Mouse (Mus musculus): ENCODE measurements around the gene Oosp1. TPM values are rescaled to one million over a fixed set of nuclear protein-coding genes. Genes with fewer than 3 reads are reported as not detected.

Gene Oosp1
- not detected in 2 replicates for polyA plus RNA-seq (2011; ENCODE audit: insufficient read length, low read depth, missing spikeins)

DNA sequence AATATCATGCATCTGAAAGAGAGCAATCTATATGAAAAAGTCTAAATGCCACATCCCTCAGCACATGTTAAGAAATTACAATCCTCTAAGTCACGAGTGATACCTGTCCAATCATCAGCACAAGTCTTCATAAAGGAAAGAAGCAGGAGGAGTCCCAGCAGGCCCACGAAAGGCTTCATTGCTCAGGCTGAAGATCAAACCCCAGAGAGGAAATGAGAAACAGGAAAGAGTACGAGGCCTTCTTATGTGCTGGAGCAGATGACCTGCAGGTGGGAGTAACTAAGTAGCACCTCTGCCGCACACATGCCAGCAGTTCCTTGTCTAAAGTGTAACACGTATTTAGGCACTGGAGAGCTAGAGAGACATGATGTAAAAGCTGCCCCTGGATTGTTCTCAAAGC, at the start of gene Oosp1:
Gene Oosp1 (minus strand): TSS at position 312 of the 400 bp plus-strand sequence.
- Histone ChIP-seq H3K27ac (ENCODE audit: insufficient read depth, low read length) (no peak within 1 kb of the TSS), H3K4me1 (ENCODE audit: control insufficient read depth, insufficient read depth, low read length) (no peaks in the 10 kb centered on the region), H3K4me3 (ENCODE audit: insufficient read depth, low read length) (no peak within 1 kb of the TSS)
- no peak for TF ChIP-seq CTCF (IDR thresholded peaks at IDR 0.05; ENCODE audit: borderline replicate concordance, insufficient read depth, low read length)
- no peak for TF ChIP-seq POLR2A (IDR thresholded peaks at IDR 0.05; ENCODE audit: low read depth, low read length)

DNA sequence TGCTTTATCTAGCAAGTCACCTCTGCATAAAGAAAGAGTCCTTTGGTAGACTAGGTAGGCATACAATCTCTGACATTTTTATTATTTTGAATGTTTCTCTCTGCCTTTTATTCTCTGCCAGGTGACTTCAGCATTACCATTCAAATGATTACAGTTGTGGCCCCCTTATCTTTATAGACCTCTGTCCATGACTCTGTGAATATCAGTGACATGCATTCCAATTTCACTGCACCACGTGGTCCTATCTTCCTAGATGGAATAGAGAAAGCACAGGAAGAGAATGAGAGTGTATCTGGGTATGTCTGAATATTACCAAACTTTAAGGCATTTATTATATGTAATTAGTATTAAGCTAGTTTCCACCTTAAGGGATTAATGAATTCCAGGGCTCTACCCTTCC, 45.5 kb upstream of the Oosp1 start:
- Histone ChIP-seq H3K4me1 (ENCODE audit: control insufficient read depth, insufficient read depth, low read length) (no peaks in the 10 kb centered on the region), H3K27ac (ENCODE audit: insufficient read depth, low read length) (no peak overlapping the region), H3K4me3 (ENCODE audit: insufficient read depth, low read length) (no peak overlapping the region)
- no peak for TF ChIP-seq POLR2A (IDR thresholded peaks at IDR 0.05; ENCODE audit: low read depth, low read length)

- Histone ChIP-seq H3K4me1 (ENCODE audit: control insufficient read depth, insufficient read depth, low read length) (no peaks in the 10 kb centered on the region), H3K27ac (ENCODE audit: insufficient read depth, low read length) (no peak overlapping the region), H3K4me3 (ENCODE audit: insufficient read depth, low read length) (no peak overlapping the region)
- TF ChIP-seq POLR2A (IDR thresholded peaks at IDR 0.05; ENCODE audit: low read depth, low read length), result no peak
- no peak for TF ChIP-seq CTCF (IDR thresholded peaks at IDR 0.05; ENCODE audit: borderline replicate concordance, insufficient read depth, low read length)
Measured at GRCm38 (mm10) chr19:11730278-11730677, 39.3 kb upstream of the Oosp1 start.

DNA sequence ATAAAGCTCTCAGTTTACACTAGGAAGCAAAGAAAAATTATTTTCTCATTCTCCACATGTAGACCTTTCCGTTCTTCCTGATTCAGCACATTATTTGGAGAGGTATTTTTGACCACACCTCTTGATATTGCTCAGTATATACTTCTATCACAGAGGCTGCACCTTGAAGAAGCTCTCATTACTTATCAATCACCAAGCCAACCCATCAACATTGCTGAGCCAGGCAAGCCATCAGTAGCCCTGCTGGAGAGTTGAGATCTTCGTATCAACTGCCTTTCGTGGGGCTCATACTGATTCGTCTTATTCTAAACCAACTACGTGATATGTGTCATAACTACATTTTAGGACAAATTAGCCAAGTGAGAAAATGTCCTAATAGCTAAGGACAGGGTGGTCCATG, 36.4 kb upstream of the Oosp1 start:
- H3K4me1 ChIP-seq (ENCODE audit: control insufficient read depth, insufficient read depth, low read length), result no peaks in the 10 kb centered on the region
- TF ChIP-seq CTCF (IDR thresholded peaks at IDR 0.05; ENCODE audit: borderline replicate concordance, insufficient read depth, low read length) (no peak), POLR2A (IDR thresholded peaks at IDR 0.05; ENCODE audit: low read depth, low read length) (no peak)
- H3K27ac ChIP-seq (ENCODE audit: insufficient read depth, low read length), result no peak overlapping the region
- no peak overlapping the region for H3K4me3 ChIP-seq (ENCODE audit: insufficient read depth, low read length)

- Histone ChIP-seq H3K4me1 (ENCODE audit: control insufficient read depth, insufficient read depth, low read length) (no peaks in the 10 kb centered on the region), H3K4me3 (ENCODE audit: insufficient read depth, low read length) (no peak overlapping the region), H3K27ac (ENCODE audit: insufficient read depth, low read length) (no peak overlapping the region)
- TF ChIP-seq CTCF (IDR thresholded peaks at IDR 0.05; ENCODE audit: borderline replicate concordance, insufficient read depth, low read length) (no peak), POLR2A (IDR thresholded peaks at IDR 0.05; ENCODE audit: low read depth, low read length) (no peak)
Measured at GRCm38 (mm10) chr19:11725915-11726314, 35.0 kb upstream of the Oosp1 start.

GRCm38 (mm10) chr19:11724275-11724674, 33.3 kb upstream of the Oosp1 start:
- TF ChIP-seq CTCF (IDR thresholded peaks at IDR 0.05; ENCODE audit: borderline replicate concordance, insufficient read depth, low read length) (no peak), POLR2A (IDR thresholded peaks at IDR 0.05; ENCODE audit: low read depth, low read length) (no peak)
- no peak overlapping the region for H3K4me3 ChIP-seq (ENCODE audit: insufficient read depth, low read length)
- H3K27ac ChIP-seq (ENCODE audit: insufficient read depth, low read length), result no peak overlapping the region
- H3K4me1 ChIP-seq (ENCODE audit: control insufficient read depth, insufficient read depth, low read length), result no peaks in the 10 kb centered on the region

- Histone ChIP-seq H3K4me1 (ENCODE audit: control insufficient read depth, insufficient read depth, low read length) (no peaks in the 10 kb centered on the region), H3K4me3 (ENCODE audit: insufficient read depth, low read length) (no peak overlapping the region), H3K27ac (ENCODE audit: insufficient read depth, low read length) (no peak overlapping the region)
- TF ChIP-seq CTCF (IDR thresholded peaks at IDR 0.05; ENCODE audit: borderline replicate concordance, insufficient read depth, low read length) (no peak), POLR2A (IDR thresholded peaks at IDR 0.05; ENCODE audit: low read depth, low read length) (no peak)
Measured at GRCm38 (mm10) chr19:11723870-11724269, 32.9 kb upstream of the Oosp1 start.

DNA sequence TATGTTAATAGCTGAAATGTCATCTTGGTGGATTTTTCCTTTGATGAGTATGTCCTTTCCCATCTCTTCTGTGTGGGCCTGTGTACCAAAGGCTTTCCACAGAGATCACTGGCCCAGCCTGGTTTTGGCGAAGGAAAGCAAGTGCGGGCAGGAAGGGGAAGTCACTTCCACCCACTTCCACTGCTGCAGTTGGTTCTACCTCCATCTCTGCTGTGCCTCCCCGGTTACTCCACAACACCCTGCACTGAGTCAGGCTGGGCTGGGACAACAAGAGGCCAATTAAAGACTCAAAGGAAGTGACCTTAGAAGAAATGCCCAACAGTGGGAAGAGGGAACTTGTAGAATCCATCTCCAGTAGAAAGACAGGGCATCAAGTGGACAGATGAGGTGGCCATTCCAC, 29.1 kb upstream of the Oosp1 start:
- TF ChIP-seq POLR2A (IDR thresholded peaks at IDR 0.05; ENCODE audit: low read depth, low read length), result no peak
- TF ChIP-seq CTCF (IDR thresholded peaks at IDR 0.05; ENCODE audit: borderline replicate concordance, insufficient read depth, low read length), result no peak
- Histone ChIP-seq H3K4me3 (ENCODE audit: insufficient read depth, low read length) (no peak overlapping the region), H3K27ac (ENCODE audit: insufficient read depth, low read length) (no peak overlapping the region), H3K4me1 (ENCODE audit: control insufficient read depth, insufficient read depth, low read length) (no peaks in the 10 kb centered on the region)

- Histone ChIP-seq H3K27ac (ENCODE audit: insufficient read depth, low read length) (no peak overlapping the region), H3K4me3 (ENCODE audit: insufficient read depth, low read length) (no peak overlapping the region), H3K4me1 (ENCODE audit: control insufficient read depth, insufficient read depth, low read length) (no peaks in the 10 kb centered on the region)
- TF ChIP-seq CTCF (IDR thresholded peaks at IDR 0.05; ENCODE audit: borderline replicate concordance, insufficient read depth, low read length), result no peak
- no peak for TF ChIP-seq POLR2A (IDR thresholded peaks at IDR 0.05; ENCODE audit: low read depth, low read length)
Measured at GRCm38 (mm10) chr19:11712451-11712850, 21.5 kb upstream of the Oosp1 start.

- H3K4me1 ChIP-seq (ENCODE audit: control insufficient read depth, insufficient read depth, low read length), result no peaks in the 10 kb centered on the region
- H3K27ac ChIP-seq (ENCODE audit: insufficient read depth, low read length), result no peak overlapping the region
- TF ChIP-seq POLR2A (IDR thresholded peaks at IDR 0.05; ENCODE audit: low read depth, low read length), result no peak
- no peak for TF ChIP-seq CTCF (IDR thresholded peaks at IDR 0.05; ENCODE audit: borderline replicate concordance, insufficient read depth, low read length)
- H3K4me3 ChIP-seq (ENCODE audit: insufficient read depth, low read length), result no peak overlapping the region
Measured at GRCm38 (mm10) chr19:11698342-11698741, 7.4 kb upstream of the Oosp1 start.

GRCm38 (mm10) chr19:11696755-11697154, 5.8 kb upstream of the Oosp1 start, which contains the start of gene Oosp3:
Gene Oosp3, plus strand, starts transcription at chr19:11697055.
- H3K4me3 ChIP-seq (ENCODE audit: insufficient read depth, low read length), result no peak within 1 kb of the TSS
- no peak for TF ChIP-seq POLR2A (IDR thresholded peaks at IDR 0.05; ENCODE audit: low read depth, low read length)
- TF ChIP-seq CTCF (IDR thresholded peaks at IDR 0.05; ENCODE audit: borderline replicate concordance, insufficient read depth, low read length), result no peak
- H3K27ac ChIP-seq (ENCODE audit: insufficient read depth, low read length), result no peak within 1 kb of the TSS
- H3K4me1 ChIP-seq (ENCODE audit: control insufficient read depth, insufficient read depth, low read length), result no peaks in the 10 kb centered on the region
